Mouse (Mus musculus) inflammation-experienced regulatory T-cells (primary cell): Measurements from ENCODE around the gene Olfr790. TPM values are rescaled to one million over a fixed set of nuclear protein-coding genes. Genes with fewer than 3 reads are reported as not detected.

Source experiments
- polyA plus RNA-seq, 2 experiments: library from polyadenylated mRNA; unstranded; fragments of 100-300 nt; shearing (Covaris generic); gene quantifications; one replicate each; pipeline ENCODE4 v1.2.1; 2017

Olfr790 gene
- not detected for polyA plus RNA-seq

GRCm38 (mm10) chr10:129498192-129498591 lies at the start of gene Olfr790:
Gene Olfr790, plus strand, starts transcription at chr10:129498492.

GRCm38 (mm10) chr10:129461562-129461961 lies 36.7 kb upstream of the Olfr790 start, which contains the start of gene Olfr787:
Gene Olfr787, plus strand, starts transcription at chr10:129461862.

DNA sequence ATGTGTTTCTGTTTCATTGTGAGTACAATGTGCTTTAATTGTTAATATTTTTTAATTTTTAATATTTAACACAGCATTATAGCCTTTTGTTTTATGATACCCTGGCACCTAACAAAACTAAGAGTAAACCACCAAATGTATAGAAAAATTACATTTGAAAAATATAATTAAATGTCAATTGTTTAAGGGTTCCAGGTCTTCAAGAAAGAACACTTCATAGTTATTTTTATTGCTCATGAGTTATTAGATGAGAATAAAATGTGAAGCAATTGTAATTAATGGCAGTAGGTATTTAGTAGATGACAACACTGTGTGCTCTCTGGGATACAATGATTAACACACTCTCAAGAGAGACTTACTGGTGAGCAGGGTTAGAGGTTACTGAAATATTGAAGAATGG lies 27.6 kb upstream of the Olfr790 start, which contains the start of gene Olfr788:
TSS of gene Olfr788 (plus strand) at position 301 of the 400 bp plus-strand sequence.

DNA sequence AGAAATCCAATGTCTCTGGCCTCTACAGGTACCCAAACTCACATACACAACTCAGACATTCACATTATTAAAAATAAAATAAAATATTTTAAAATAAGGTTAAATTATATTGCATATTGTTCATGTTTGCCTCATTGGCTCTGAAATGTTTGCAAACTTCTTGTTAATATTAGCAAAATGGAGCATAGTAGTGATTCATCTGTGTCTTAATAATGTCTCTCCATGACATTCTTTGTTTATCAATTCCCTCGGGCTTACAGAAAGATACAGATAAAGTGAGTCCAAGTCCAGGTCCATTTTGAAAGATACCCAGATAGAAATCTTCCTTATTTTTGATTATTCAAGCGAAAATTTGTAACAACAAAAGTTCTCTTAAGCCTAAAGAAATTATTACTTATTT lies 13.8 kb upstream of the Olfr790 start, which contains the start of gene Olfr789:
TSS of gene Olfr789 (plus strand) at position 301 of the 400 bp plus-strand sequence.

DNA sequence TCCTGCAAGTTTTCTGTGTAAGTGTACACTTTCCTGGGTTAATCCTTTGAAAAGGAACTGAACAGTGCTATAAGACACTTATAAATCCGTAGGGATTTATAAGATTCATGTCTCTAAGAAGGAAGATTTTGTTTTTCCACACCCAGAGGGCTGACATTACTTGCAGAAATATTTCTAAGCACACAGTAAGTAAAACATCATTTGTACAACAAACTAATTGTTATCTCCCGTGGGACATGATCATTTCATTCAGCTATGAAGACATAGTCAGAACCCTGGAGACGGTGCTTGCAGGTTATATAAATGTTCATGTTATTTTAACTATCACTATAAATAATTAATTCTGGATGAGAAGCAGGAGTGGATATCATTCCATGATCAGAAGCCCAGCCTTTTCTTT lies 23.2 kb downstream of the Olfr790 start, which contains the start of gene Olfr791:
TSS of gene Olfr791 (plus strand) at position 301 of the 400 bp plus-strand sequence.

GRCm38 (mm10) chr10:129538862-129539261 lies 40.6 kb downstream of the Olfr790 start, which contains the start of gene Olfr792:
Gene Olfr792, plus strand, starts transcription at chr10:129539162.

Other genes starting within 250 kb of the Olfr790 start
- not detected for gene Olfr776, start 239.4 kb upstream of the Olfr790 start, polyA plus RNA-seq
- not detected for gene Olfr777, start 227.0 kb upstream of the Olfr790 start, polyA plus RNA-seq
- under 1 TPM; 0.05 to 0.34 TPM for gene Olfr780, start 180.4 kb upstream of the Olfr790 start, polyA plus RNA-seq
- gene Olfr781, start 169.6 kb upstream of the Olfr790 start, polyA plus RNA-seq: under 1 TPM in 1 of 2 experiments, not detected in 1; 0.22 TPM
- gene Olfr782, start 149.6 kb upstream of the Olfr790 start, polyA plus RNA-seq: not detected
- under 1 TPM in 1 of 2 experiments, not detected in 1; 0.12 TPM for gene Olfr784, start 114.4 kb upstream of the Olfr790 start, polyA plus RNA-seq
- under 1 TPM in 1 of 2 experiments, not detected in 1; 0.69 TPM for gene Olfr785, start 93.1 kb upstream of the Olfr790 start, polyA plus RNA-seq
- gene Olfr786, start 71.2 kb upstream of the Olfr790 start, polyA plus RNA-seq: not detected
- 1 to 10 TPM in 1 of 2 experiments, under 1 TPM in 1; 0.14 to 1.8 TPM for gene Olfr787, start 36.6 kb upstream of the Olfr790 start, polyA plus RNA-seq
- under 1 TPM in 1 of 2 experiments, not detected in 1; 0.04 TPM for gene Olfr788, start 27.5 kb upstream of the Olfr790 start, polyA plus RNA-seq
- gene Olfr789, start 13.7 kb upstream of the Olfr790 start, polyA plus RNA-seq: under 1 TPM in 1 of 2 experiments, not detected in 1; 0.06 TPM
- gene Olfr791, start 23.3 kb downstream of the Olfr790 start, polyA plus RNA-seq: under 1 TPM in 1 of 2 experiments, not detected in 1; 0.48 TPM
- gene Olfr792, start 40.7 kb downstream of the Olfr790 start, polyA plus RNA-seq: under 1 TPM in 1 of 2 experiments, not detected in 1; 0.31 TPM
- gene Olfr794, start 69.2 kb downstream of the Olfr790 start, polyA plus RNA-seq: not detected
- gene Olfr796, start 114.1 kb downstream of the Olfr790 start, polyA plus RNA-seq: not detected
- 1 to 10 TPM in 1 of 2 experiments, under 1 TPM in 1; 0.13 to 1.1 TPM for gene Olfr798, start 129.4 kb downstream of the Olfr790 start, polyA plus RNA-seq
- gene Olfr799, start 139.0 kb downstream of the Olfr790 start, polyA plus RNA-seq: under 1 TPM in 1 of 2 experiments, not detected in 1; 0.43 TPM
- not detected for gene Olfr800, start 159.2 kb downstream of the Olfr790 start, polyA plus RNA-seq
- 1 to 10 TPM in 1 of 2 experiments, under 1 TPM in 1; 0.27 to 2.8 TPM for gene Olfr801, start 175.4 kb downstream of the Olfr790 start, polyA plus RNA-seq
- gene Olfr802, start 189.7 kb downstream of the Olfr790 start, polyA plus RNA-seq: under 1 TPM in 1 of 2 experiments, not detected in 1; 0.13 TPM
- not detected for gene Olfr803, start 195.8 kb downstream of the Olfr790 start, polyA plus RNA-seq
- gene Olfr804, start 204.7 kb downstream of the Olfr790 start, polyA plus RNA-seq: under 1 TPM; 0.02 to 0.07 TPM
- not detected for gene Olfr805, start 230.9 kb downstream of the Olfr790 start, polyA plus RNA-seq
- not detected for gene Olfr806, start 243.4 kb downstream of the Olfr790 start, polyA plus RNA-seq